Mouse (Mus musculus) liver, adult 2 months (tissue): ENCODE measurements around the gene Fam8a1.

Source experiments
- CTCF ChIP-seq: fragments of 200-500 bp; IDR thresholded peaks from 2 replicates; pipeline ENCODE4 v1.5.1; 2011; ENCODE audit warnings: low read depth, low read length, control low read depth
- POLR2A ChIP-seq: fragments of 200-500 bp; IDR thresholded peaks from 2 replicates; pipeline ENCODE4 v1.6.1; 2011; ENCODE audit warnings: low read length, control low read depth; ENCODE audit not compliant: insufficient read depth; ENCODE audit errors: extremely low read depth

DNA sequence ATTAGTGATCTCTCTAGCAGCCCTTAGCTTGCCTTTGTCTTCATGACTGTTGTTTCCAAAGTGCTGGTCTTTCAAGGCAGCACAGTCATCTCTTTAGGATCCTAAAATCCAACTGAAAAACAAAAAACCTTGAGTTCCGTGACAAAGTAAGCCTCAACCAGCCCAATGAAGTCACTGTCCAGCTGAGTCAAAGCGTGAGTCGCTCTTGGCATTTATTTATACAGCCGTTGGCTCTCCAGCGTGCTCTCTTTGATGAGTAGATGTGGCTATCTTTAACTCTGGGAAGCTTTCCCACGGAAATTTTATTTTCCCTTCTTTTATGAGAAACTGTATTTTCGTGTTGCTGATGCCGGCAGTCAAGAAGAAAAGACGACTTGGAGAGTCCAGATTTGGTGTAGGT lies 42.7 kb upstream of the Fam8a1 start:
- TF ChIP-seq POLR2A (no peak), CTCF (no peak)
